ENCODE assay signal across 8 mouse cellular contexts in the genomic region with DNA sequence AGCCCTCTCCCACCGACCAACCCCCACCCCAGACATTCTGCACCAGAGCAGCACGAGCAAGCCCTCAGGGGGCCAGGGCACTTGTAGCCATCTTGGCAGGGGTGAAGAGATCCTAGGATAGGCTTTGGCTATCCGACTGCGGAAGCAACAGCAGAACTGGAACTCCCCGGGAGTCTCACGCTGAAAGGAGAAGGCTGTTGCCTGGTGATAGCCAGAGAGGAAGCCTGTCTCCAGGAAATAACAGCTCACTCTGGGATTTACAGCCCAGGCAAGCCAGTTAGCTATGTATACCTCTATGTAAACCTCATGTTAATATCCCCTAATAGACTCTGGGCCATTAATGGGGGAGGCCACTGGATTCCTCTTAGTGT. TPM values are rescaled to one million over a fixed set of nuclear protein-coding genes. Genes with fewer than 3 reads are reported as not detected.
A peak's percentile ranks its signal among the peaks of the same experiment; 100 is the strongest.
DNase-seq lines count a peak whose midpoint lies in the region; ATAC-seq lines count a peak whose summit lies in the region.

No protein-coding gene starts in this region.

- H3K9ac ChIP-seq in midbrain, embryonic 13.5 days (replicated peaks), result no peak overlapping the region

- peak; percentile 22 for DNase-seq in cerebellum, adult 11-12 months
- DNase-seq in thymus, postnatal 4 days, result peak; percentile 24
- DNase-seq in thymus, postnatal 25 days, result no peak
- DNase-seq in kidney, postnatal 10 days, result peak; percentile 72
- peak; percentile 60 for DNase-seq in lung, postnatal 36 days
- DNase-seq in thymus, postnatal 0 days (ENCODE audit: low spot score), result no peak

- no peak overlapping the region for H3K4me2 ChIP-seq in midbrain, embryonic 13.5 days (replicated peaks)

- no peaks in the 10 kb centered on the region for H3K4me1 ChIP-seq in midbrain, embryonic 13.5 days (replicated peaks)

- no peak overlapping the region for H3K4me3 ChIP-seq in midbrain, embryonic 13.5 days (replicated peaks)

- no peak overlapping the region for H3K27ac ChIP-seq in midbrain, embryonic 13.5 days

- no peaks in the 10 kb centered on the region; the same call in 1 of the 2 replicates for H3K9me3 ChIP-seq in midbrain, embryonic 13.5 days

- H3K27me3 ChIP-seq in midbrain, embryonic 13.5 days, result no peaks in the 10 kb centered on the region

- ATAC-seq in cerebellum, adult (ENCODE audit: insufficient number of reproducible peaks, low FRiP score, low TSS enrichment), result no peak
- no peak for ATAC-seq in midbrain, embryonic 13.5 days

- H3K36me3 ChIP-seq in midbrain, embryonic 13.5 days, result peaks cover 3% of the 10 kb centered on the region

- WGBS in midbrain, embryonic 13.5 days, result 43% methylated on average over 6 of the region's 6 CpGs

RNA-seq across cellular contexts. Expression of gene Lgals3bp, which starts 1.3 kb away (rescaled TPM):
- polyA plus RNA-seq in midbrain, embryonic 13.5 days (2015; fragmentation: Nextera tagmentation; extraction: Ambion mirVana), result 1.7 and 2.3 TPM in 2 replicates
- polyA plus RNA-seq in thymus, postnatal 0 days (2015; fragmentation: Nextera tagmentation; extraction: Ambion mirVana), result 100.0 and 116 TPM in 2 replicates

RNA-seq across cellular contexts. Expression of gene Cant1, which starts 18.3 kb away (rescaled TPM):
- polyA plus RNA-seq in midbrain, embryonic 13.5 days (2015; fragmentation: Nextera tagmentation; extraction: Ambion mirVana), result 23.5 and 26.0 TPM in 2 replicates
- polyA plus RNA-seq in thymus, postnatal 0 days (2015; fragmentation: Nextera tagmentation; extraction: Ambion mirVana), result 24.6 and 26.6 TPM in 2 replicates

RNA-seq across cellular contexts. Expression of gene C1qtnf1, which starts 27.5 kb away (rescaled TPM):
- 2.5 and 2.8 TPM in 2 replicates for polyA plus RNA-seq in midbrain, embryonic 13.5 days (2015; fragmentation: Nextera tagmentation; extraction: Ambion mirVana)
- 2.4 and 2.8 TPM in 2 replicates for polyA plus RNA-seq in thymus, postnatal 0 days (2015; fragmentation: Nextera tagmentation; extraction: Ambion mirVana)

RNA-seq across cellular contexts. Expression of gene Timp2, which starts 45.0 kb away (rescaled TPM):
- 37.2 and 42.2 TPM in 2 replicates for polyA plus RNA-seq in midbrain, embryonic 13.5 days (2015; fragmentation: Nextera tagmentation; extraction: Ambion mirVana)
- 45.1 and 45.2 TPM in 2 replicates for polyA plus RNA-seq in thymus, postnatal 0 days (2015; fragmentation: Nextera tagmentation; extraction: Ambion mirVana)

RNA-seq across cellular contexts. Expression of gene Cep295nl, which starts 58.3 kb away (rescaled TPM):
- 0.17 and 0.22 TPM in 2 replicates for polyA plus RNA-seq in midbrain, embryonic 13.5 days (2015; fragmentation: Nextera tagmentation; extraction: Ambion mirVana)
- polyA plus RNA-seq in thymus, postnatal 0 days (2015; fragmentation: Nextera tagmentation; extraction: Ambion mirVana), result 0.21 and 0.30 TPM in 2 replicates

Comparison
In these comparisons a context has a peak if more than half of its experiments do, and no peak if none do; other contexts are left out.
1. DNase-seq: peak in cerebellum, adult 11-12 months (single experiment), thymus, postnatal 4 days (single experiment), kidney, postnatal 10 days (single experiment) and lung, postnatal 36 days (single experiment); none in thymus, postnatal 25 days (single experiment) and thymus, postnatal 0 days (single experiment).
2. RNA of gene Lgals3bp, which starts 1.3 kb away (polyA plus RNA-seq): 100.0 to 116 TPM in thymus, postnatal 0 days; 1.7 to 2.3 TPM in midbrain, embryonic 13.5 days; every median in the first group is over 10 times any median in the second.